Mouse (Mus musculus) stomach, postnatal 0 days (tissue): ENCODE data around the gene Clcf1.

ENCODE experiments used
- CTCF ChIP-seq: IDR thresholded peaks from 2 replicates; pipeline ENCODE4 v1.5.1; 2016; ENCODE audit warnings: antibody characterized with exemption, low read depth, mild to moderate bottlenecking, moderate library complexity
- EP300 ChIP-seq: optimal IDR thresholded peaks from 2 replicates; pipeline ENCODE3; 2016; ENCODE audit warnings: antibody characterized with exemption

GRCm38 (mm10) chr19:4230415-4230814 lies 16.4 kb downstream of the Clcf1 start:
- no peak for TF ChIP-seq CTCF
- no peak for TF ChIP-seq EP300
